Mouse (Mus musculus): ENCODE results near the gene Slc2a8.
A peak's percentile ranks its signal among the peaks of the same experiment; 100 is the strongest.
"Not testable (repeated sequence)": the region's sequence is repeated elsewhere in the genome, so short reads cannot be mapped to it uniquely, and the experiment has no call there.

Slc2a8 gene

GRCm38 (mm10) chr2:32981725-32982271 is at the start of gene Slc2a8:
Slc2a8 (minus strand) TSS chr2:32982083.
- DNase-seq (ENCODE audit: low spot score) = peak; percentile 91

GRCm38 (mm10) chr2:33025040-33025439 is 43.2 kb upstream of the Slc2a8 start:
- DNase-seq (ENCODE audit: low spot score) = no peak

DNA sequence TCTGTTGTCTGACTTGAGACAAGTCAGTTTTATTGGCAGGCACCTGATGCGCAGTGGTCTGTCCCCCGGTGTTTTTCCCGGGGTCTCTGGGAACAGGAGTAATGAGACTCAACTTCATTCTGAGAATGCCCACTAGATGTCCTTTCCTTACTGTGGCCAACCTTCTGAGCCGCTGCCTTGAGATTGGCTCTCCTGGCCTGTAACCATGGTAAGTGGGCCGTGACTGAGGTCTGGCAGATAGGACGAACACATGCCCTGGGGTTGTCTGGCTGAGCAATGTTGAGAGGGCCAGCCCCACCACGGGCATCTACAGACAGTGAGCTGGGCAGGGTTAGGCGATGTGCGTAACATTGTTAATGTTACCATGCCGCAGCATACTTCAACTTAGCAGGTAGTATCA is 42.7 kb upstream of the Slc2a8 start:
- no peak for DNase-seq (ENCODE audit: low spot score)

DNA sequence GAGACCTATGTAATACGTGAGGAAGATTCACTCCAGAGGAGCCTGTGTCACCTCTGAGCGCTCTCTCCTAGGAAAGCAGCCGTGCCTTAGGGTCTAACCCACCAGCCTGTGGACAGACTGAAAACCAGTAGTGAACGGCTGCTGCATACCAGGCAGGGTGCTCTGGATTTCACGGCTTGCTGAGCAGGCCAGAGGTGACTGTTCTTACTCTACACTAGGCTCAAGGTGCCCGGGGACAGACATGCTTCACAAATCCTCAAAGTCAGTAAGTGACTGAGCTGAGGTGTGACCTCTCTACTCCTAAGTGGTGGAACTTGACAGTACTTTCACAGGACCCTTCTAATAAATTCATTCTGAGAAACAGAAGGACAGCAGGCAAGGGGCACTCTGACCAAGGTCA is 41.0 kb upstream of the Slc2a8 start:
- no peak for DNase-seq (ENCODE audit: low spot score)

DNA sequence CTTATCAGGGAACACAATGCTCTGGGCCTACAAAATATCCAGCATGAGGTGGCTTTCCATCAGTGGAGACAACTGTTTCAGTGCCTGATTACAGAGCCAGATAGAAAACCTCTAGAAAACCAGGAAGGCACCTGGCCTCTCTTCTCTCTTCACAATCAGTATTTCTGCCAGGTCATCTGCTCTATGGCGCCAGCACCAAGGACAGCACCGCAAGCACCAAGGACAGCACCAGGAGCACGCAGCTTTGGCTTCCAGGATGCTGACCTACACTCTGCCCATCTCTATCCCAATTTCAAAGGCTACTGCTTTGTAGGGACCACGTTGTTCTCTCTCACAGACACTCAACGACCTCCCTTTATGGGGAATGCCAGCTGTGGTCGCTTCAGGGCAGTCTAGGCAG is 36.1 kb upstream of the Slc2a8 start:
- DNase-seq (ENCODE audit: low spot score) = no peak

DNA sequence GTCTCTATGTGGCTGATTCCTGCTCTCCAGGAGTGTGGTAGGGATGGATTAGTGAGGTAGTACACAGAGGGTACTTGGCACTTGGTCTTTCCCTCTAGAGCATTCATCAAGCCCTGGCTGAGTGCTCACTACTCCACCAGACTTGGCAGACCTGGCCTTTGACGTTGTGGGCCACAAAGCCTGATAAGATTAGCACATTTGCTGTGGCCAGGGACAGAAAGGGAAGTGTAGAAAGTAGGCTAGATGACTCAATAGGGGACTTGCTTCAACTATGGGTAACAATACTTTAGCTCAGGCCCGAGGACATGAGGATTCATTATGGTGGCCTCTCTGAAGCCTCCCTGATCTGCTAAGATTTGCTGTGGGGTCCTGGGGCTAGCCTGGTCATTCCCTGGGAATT is 35.3 kb upstream of the Slc2a8 start:
- DNase-seq (ENCODE audit: low spot score) = no peak

- no peak for DNase-seq (ENCODE audit: low spot score)
Measured at GRCm38 (mm10) chr2:33014877-33015276, 33.0 kb upstream of the Slc2a8 start.

GRCm38 (mm10) chr2:33009055-33009454 is 27.2 kb upstream of the Slc2a8 start:
- not testable (repeated sequence) for DNase-seq (ENCODE audit: low spot score)

- DNase-seq (ENCODE audit: low spot score) = no peak
Measured at GRCm38 (mm10) chr2:33005041-33005440, 23.2 kb upstream of the Slc2a8 start.

GRCm38 (mm10) chr2:33002144-33002543 is 20.3 kb upstream of the Slc2a8 start:
- peak; percentile 31 for DNase-seq (ENCODE audit: low spot score)

GRCm38 (mm10) chr2:32999752-33000151 is 17.9 kb upstream of the Slc2a8 start:
- DNase-seq (ENCODE audit: low spot score) = no peak

- DNase-seq (ENCODE audit: low spot score) = no peak
Measured at GRCm38 (mm10) chr2:32997792-32998191, 15.9 kb upstream of the Slc2a8 start.

GRCm38 (mm10) chr2:32997081-32997480 is 15.2 kb upstream of the Slc2a8 start:
- no peak for DNase-seq (ENCODE audit: low spot score)

DNA sequence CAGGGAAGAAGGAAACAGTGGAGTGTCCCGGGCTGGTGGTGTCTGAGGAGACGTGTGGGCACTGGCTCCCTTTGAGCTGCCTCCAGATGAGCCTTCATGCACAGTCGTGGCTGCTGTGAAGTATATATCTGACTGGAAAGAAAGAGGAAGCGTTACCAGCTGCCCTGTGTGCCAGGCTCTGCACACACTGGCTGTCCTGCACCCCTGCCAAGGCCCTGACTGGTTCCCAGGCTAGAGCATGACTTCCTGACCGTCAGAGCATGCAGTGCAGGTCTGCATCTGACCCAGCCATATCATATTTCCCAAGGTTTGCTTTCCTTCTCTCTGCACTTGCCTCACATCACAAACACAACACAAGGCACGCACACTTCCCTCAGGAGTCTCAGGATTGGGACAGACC is 10.2 kb upstream of the Slc2a8 start:
- no peak for DNase-seq (ENCODE audit: low spot score)

DNA sequence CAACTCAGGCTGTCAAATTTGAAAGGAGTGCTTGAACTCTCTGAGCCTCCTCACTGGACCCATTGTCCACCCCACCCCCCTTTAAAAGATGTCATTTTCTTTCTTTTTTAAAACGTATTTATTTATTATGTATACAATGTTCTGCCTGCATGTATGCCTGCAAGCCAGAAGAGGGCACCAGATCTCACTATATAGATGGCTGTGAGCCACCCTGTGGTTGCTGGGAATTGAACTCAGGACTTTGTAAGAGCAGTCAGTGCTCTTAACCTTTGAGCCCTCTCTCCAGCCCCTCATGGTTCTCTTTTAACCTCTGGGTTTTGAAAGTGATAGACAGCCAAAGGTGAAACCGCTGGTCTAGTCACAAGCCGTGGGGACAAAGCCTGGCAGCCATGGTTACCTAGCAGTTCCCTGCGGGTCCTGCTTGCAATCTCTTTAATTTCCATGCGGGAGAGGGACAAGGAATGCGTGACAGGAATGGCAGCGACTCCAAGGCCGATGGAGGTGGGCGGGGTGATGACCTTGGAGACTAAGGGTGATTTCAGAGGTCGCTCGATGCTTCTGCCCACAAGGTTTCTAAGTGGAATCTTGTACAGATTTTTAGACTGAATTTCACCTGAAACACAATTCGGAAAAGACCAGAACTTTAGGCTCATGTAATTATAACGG is 8.4 kb upstream of the Slc2a8 start:
- DNase-seq (ENCODE audit: low spot score) = no peak

DNA sequence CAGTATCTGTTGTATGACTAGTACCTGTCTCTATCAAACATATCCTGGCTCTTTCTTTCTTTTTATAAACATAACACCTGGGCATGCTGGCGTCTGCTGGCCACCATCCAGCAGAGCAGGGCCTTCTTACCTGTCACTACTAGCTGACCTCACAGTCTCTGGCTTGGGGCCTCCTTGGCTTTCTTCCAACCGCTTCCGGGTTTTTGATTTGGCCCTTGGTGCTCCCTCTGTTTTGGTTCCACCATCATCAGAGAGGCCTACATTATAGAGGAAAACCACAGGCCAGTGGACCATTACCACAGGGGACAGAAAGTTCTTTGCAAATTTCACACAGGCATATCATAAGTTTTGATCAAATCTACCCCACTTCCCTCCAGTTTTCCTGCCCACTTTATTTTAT is 7.5 kb upstream of the Slc2a8 start:
- DNase-seq (ENCODE audit: low spot score) = no peak

DNA sequence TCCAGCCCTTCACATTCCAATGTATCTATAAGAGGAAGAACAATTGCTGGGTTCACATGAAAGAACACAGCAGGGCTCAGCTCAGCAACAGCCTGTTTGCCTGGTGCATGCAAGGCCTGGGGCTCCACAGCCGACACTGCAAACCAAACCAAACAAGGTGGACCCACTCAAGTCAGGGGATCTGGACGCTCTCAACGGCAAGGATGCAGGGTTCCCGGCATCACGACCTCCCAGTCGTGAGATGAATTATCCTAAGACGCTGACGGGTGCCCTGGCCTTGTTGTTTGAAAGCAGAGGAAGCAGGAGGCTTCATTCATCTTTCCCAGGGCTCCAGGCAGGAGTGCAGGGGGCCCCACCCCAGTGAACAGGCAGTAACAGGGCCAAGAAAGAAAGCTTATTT is 4.0 kb upstream of the Slc2a8 start:
- no peak for DNase-seq (ENCODE audit: low spot score)

DNA sequence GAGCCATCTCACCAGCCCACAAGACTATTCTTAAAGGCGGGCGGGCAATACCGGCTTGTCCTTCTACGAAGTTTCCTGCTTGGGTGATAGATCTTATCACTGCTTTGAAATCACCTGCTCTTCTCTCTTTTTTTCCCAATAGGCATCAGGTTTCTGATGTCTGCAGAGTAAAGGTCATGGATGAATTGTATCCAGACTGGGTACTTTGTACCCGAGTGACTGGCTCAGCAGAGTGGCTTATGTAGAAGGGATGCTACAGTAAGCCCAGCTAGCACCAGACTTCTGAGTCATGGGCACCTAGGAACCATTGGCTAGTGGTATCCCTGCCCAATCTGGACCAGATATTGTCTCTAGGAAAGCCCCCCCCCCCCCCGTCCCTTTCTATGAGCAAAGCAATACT is 1.7 kb upstream of the Slc2a8 start:
- no peak for DNase-seq (ENCODE audit: low spot score)

DNA sequence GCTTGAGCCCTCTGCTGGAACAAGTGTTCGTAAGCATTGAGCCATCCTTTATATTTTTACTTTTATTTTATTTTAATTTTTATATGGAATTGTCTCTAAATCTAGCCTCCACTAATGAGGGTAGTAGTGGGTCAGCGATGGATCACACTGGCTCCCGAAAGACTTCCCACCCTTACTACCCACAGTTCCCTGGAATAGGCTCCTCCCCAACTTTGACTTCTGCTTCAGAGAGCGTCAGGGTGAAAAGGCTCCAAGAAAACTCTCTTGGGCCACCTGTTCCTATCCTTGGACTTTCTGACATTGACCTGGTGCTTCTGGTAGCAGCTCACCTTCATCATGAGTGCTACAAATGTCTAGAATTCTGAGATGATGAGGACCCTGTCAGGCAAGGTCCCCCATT is 817 bp upstream of the Slc2a8 start:
- DNase-seq (ENCODE audit: low spot score) = no peak

DNA sequence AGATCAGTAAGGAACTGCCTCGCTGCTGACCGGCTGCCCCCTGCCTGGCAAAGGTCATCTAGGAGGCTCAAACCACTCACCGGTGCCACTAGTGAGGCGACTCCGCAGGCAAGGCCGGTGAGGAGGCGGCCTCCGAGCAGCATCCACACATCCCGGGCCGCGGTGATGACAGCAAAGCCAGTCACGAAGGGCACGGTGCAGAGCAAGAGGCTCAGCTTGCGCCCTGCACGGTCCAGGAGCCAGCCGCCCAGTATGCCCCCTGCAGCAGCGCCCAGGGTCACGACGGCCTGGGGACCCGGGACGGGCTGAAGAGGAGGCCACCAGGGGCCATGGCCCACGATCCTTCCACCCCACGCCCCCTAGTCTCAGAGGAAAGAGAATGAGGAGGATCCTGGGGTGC is 602 bp downstream of the Slc2a8 start:
- no peak for DNase-seq (ENCODE audit: low spot score)

- no peak for DNase-seq (ENCODE audit: low spot score)
Measured at GRCm38 (mm10) chr2:32979675-32980074, 2.2 kb downstream of the Slc2a8 start.

GRCm38 (mm10) chr2:32978675-32979074 is 3.2 kb downstream of the Slc2a8 start:
- DNase-seq (ENCODE audit: low spot score) = no peak

- DNase-seq (ENCODE audit: low spot score) = no peak
Measured at GRCm38 (mm10) chr2:32977114-32977513, 4.8 kb downstream of the Slc2a8 start.

GRCm38 (mm10) chr2:32974216-32974615 is 7.7 kb downstream of the Slc2a8 start:
- no peak for DNase-seq (ENCODE audit: low spot score)
